Mouse (Mus musculus) kidney, adult 2 months (tissue): ENCODE measurements at regions not wholly inside any gene's neighbourhood (a gene's known extent, or its start where the extent isn't known, plus 50 kb on each side); places are given as distances from the start of the nearest gene placed in this dataset.

Experiments used
- DNase-seq: peaks from one replicate; pipeline ENCODE4 v3.0.0; 2021
- H3K27ac ChIP-seq: fragments of 200-500 bp; 2 replicates; pipeline ENCODE4 v1.5.1; 2012; ENCODE audit warnings: low read depth, low read length, control low read depth, inconsistent platforms; ENCODE audit not compliant: insufficient read depth
- H3K27me3 ChIP-seq: fragments of 200-500 bp; replicated peaks from 2 replicates; pipeline ENCODE4 v1.6.1; 2012; ENCODE audit warnings: mild to moderate bottlenecking, moderate library complexity, low read length, inconsistent platforms; ENCODE audit not compliant: control insufficient read depth, insufficient read depth
- H3K36me3 ChIP-seq: fragments of 200-500 bp; 2 replicates; pipeline ENCODE4 v1.6.1; 2012; ENCODE audit warnings: mild to moderate bottlenecking, moderate library complexity, low read length, inconsistent platforms; ENCODE audit not compliant: control insufficient read depth, insufficient read depth
- H3K4me1 ChIP-seq: fragments of 200-500 bp; 2 replicates; pipeline ENCODE4 v1.6.1; 2011; ENCODE audit warnings: low read length; ENCODE audit not compliant: control insufficient read depth, insufficient read depth
- H3K4me3 ChIP-seq: fragments of 200-500 bp; 2 replicates; pipeline ENCODE4 v1.5.1; 2011; ENCODE audit warnings: mild to moderate bottlenecking, low read depth, low read length, control low read depth; ENCODE audit not compliant: insufficient read depth
- CTCF ChIP-seq: fragments of 200-500 bp; conservative IDR thresholded peaks from 2 replicates; pipeline ENCODE4 v1.5.1; 2011; ENCODE audit warnings: low read depth, mild to moderate bottlenecking, control low read depth, low read length, moderate library complexity, mixed read lengths; ENCODE audit not compliant: insufficient read depth, insufficient read length
- POLR2A ChIP-seq: fragments of 200-500 bp; IDR thresholded peaks from one replicate; pipeline ENCODE4 v1.6.1; 2011; ENCODE audit warnings: low read depth, low read length, control low read depth
- WGBS: fragments of 180-500 bp; shearing (Covaris S2); methylation state at CpG from one replicate; pipeline ENCODE4 v1.1.7; 2018; 5-methylcytosine and 5-hydroxymethylcytosine counted together

- WGBS: 69% methylated on average over 10 of the region's 10 CpGs
- H3K36me3 ChIP-seq: no peaks in the 10 kb centered on the region
- H3K27me3 ChIP-seq: no peaks in the 10 kb centered on the region
- DNase-seq: no peak
- no peaks in the 10 kb centered on the region for H3K4me1 ChIP-seq
- TF ChIP-seq POLR2A: no peak
- no peak for TF ChIP-seq CTCF
- H3K4me3 ChIP-seq: no peak overlapping the region
- no peak overlapping the region for H3K27ac ChIP-seq
Measured at GRCm38 (mm10) chr12:70727496-70728259, 97.6 kb upstream of the Frmd6 start.

DNA sequence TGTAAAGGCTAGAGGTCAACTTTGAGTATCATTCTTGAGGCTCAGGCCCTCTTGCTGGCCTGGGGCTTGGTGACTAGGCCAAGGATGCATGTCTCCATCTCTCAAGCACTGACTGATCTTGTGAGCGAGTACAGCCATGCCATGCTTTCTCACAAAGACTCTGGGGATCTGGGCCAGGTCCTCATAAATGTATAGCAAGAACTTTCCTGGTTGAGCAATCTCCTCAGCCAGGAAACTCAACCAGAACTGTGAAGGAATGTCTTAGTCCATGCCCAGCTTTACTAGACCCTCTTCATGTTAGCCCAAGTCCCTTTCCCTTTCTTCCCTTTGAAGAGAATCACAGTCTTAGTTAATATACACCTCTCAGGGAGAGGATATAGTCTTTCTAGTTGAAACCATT, 96.9 kb upstream of the Frmd6 start:
- Histone ChIP-seq H3K27ac (no peak overlapping the region), H3K27me3 (no peaks in the 10 kb centered on the region), H3K36me3 (no peaks in the 10 kb centered on the region), H3K4me1 (no peaks in the 10 kb centered on the region), H3K4me3 (no peak overlapping the region)
- WGBS: 94% methylated on average over 1 of the region's 1 CpGs
- TF ChIP-seq CTCF (no peak), POLR2A (no peak)
- no peak for DNase-seq

- 41% methylated on average over 6 of the region's 6 CpGs for WGBS
- no peaks in the 10 kb centered on the region for H3K36me3 ChIP-seq
- no peaks in the 10 kb centered on the region for H3K27me3 ChIP-seq
- H3K27ac ChIP-seq: no peak overlapping the region
- no peak overlapping the region for H3K4me3 ChIP-seq
- no peak for DNase-seq
- no peaks in the 10 kb centered on the region for H3K4me1 ChIP-seq
- TF ChIP-seq POLR2A (no peak), CTCF (no peak)
Measured at GRCm38 (mm10) chr12:70729961-70730360, 95.4 kb upstream of the Frmd6 start.

DNA sequence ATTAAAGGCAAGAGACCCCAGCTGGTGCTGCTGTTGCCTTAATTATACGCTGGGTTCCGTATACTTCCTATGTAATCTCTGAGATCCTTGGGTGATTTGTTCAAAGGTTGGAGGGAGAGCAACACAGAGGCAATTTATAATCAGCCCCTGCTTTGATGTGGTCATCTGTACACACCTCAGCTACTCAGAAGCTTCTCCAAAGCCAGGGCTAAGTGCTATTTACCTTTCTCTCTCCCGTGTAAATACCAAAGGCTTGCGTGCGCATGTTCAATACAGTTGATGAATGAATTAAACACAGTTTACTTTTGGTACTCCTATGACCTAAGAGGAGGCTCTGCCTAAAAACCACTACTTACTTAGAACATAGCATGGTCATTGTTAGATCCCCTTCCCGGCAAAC, 93.8 kb upstream of the Frmd6 start:
- TF ChIP-seq POLR2A (no peak), CTCF (no peak)
- H3K4me3 ChIP-seq: no peak overlapping the region
- DNase-seq: no peak
- H3K27me3 ChIP-seq: no peaks in the 10 kb centered on the region
- no peaks in the 10 kb centered on the region for H3K36me3 ChIP-seq
- 85% methylated on average over 6 of the region's 6 CpGs for WGBS
- H3K4me1 ChIP-seq: no peaks in the 10 kb centered on the region
- no peak overlapping the region for H3K27ac ChIP-seq

- Histone ChIP-seq H3K4me3 (no peak overlapping the region), H3K36me3 (no peaks in the 10 kb centered on the region), H3K27ac (no peak overlapping the region), H3K27me3 (no peaks in the 10 kb centered on the region), H3K4me1 (no peaks in the 10 kb centered on the region)
- DNase-seq: no peak
- TF ChIP-seq POLR2A (no peak), CTCF (no peak)
- 92% methylated on average over 3 of the region's 3 CpGs for WGBS
Measured at GRCm38 (mm10) chr12:70732591-70732990, 92.7 kb upstream of the Frmd6 start.

- no peak for TF ChIP-seq CTCF
- TF ChIP-seq POLR2A: no peak
- no peaks in the 10 kb centered on the region for H3K4me1 ChIP-seq
- 56% methylated on average over 3 of the region's 3 CpGs for WGBS
- no peaks in the 10 kb centered on the region for H3K27me3 ChIP-seq
- DNase-seq: no peak
- H3K27ac ChIP-seq: no peak overlapping the region
- no peak overlapping the region for H3K4me3 ChIP-seq
- H3K36me3 ChIP-seq: no peaks in the 10 kb centered on the region
Measured at GRCm38 (mm10) chr12:70738554-70738953, 86.8 kb upstream of the Frmd6 start.

DNA sequence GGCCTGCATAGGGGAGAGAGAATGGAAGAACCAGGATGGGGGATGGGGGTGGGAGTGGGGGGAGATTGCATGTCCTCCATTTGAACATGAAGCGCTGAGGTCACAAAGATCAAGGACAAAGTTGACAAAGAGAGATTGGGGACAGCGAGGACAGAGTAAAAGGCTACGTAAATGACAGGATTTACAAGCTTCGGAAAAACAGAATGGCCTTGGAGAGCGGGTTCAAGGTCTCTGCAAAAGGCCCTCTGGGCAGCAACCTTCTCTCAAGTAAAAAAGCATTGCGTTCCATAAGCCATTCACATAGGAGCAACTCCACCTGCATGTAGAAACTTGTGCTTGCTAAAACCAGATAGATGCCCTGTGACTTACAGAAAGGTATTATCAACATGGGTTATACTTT, 86.0 kb upstream of the Frmd6 start:
- Histone ChIP-seq H3K36me3 (no peaks in the 10 kb centered on the region), H3K4me3 (no peak overlapping the region), H3K27me3 (no peaks in the 10 kb centered on the region), H3K27ac (no peak overlapping the region), H3K4me1 (no peaks in the 10 kb centered on the region)
- TF ChIP-seq CTCF (no peak), POLR2A (no peak)
- WGBS: 87% methylated on average over 6 of the region's 6 CpGs
- no peak for DNase-seq

GRCm38 (mm10) chr12:70739766-70740165, 85.5 kb upstream of the Frmd6 start:
- WGBS: 70% methylated on average over 7 of the region's 7 CpGs
- TF ChIP-seq POLR2A (no peak), CTCF (no peak)
- Histone ChIP-seq H3K27ac (no peak overlapping the region), H3K4me1 (no peaks in the 10 kb centered on the region), H3K27me3 (no peaks in the 10 kb centered on the region), H3K36me3 (no peaks in the 10 kb centered on the region), H3K4me3 (no peak overlapping the region)
- no peak for DNase-seq
